In genomic region chr19:6281122-6282020, GRCm38 (mm10) we compare ENCODE assay signal across 17 mouse cellular contexts. TPM values are rescaled to one million over a fixed set of nuclear protein-coding genes. Genes with fewer than 3 reads are reported as not detected.
DNase-seq lines count a peak whose midpoint lies in the region; ATAC-seq and TF ChIP-seq lines count a peak whose summit lies in the region.
"Had no signal": no experiment of that assay in that cellular context is flagged by ENCODE, and none has a peak within 500 bp of the region (broad histone marks: within the 10 kb centered on the region; RNA-seq: fewer than 3 reads in every experiment).

No protein-coding gene starts in this region.

- H3K4me1 ChIP-seq in heart, embryonic 10.5 days = peaks cover 82% of the 10 kb centered on the region
- H3K4me1 ChIP-seq in midbrain, embryonic 12.5 days = peaks cover 26% of the 10 kb centered on the region
- H3K4me1 ChIP-seq in midbrain, embryonic 14.5 days (ENCODE audit: control insufficient read depth, insufficient read depth, low read length) = peaks cover 24% of the 10 kb centered on the region
- peaks cover 28% of the 10 kb centered on the region for H3K4me1 ChIP-seq in intestine, postnatal 0 days (replicated peaks; ENCODE audit: control insufficient read depth, insufficient read depth, low read length)

- no peak for ATAC-seq in midbrain, embryonic 12.5 days (ENCODE audit: low FRiP score, low read depth)
- no peak for ATAC-seq in midbrain, embryonic 14.5 days (ENCODE audit: low FRiP score, low TSS enrichment)
- ATAC-seq in intestine, postnatal 0 days = no peak
- ATAC-seq: midbrain, embryonic 16.5 days; Patski had no signal

- peak overlapping the region; percentile 43; the same call in 1 of the 2 replicates for H3K27ac ChIP-seq in heart, embryonic 10.5 days
- H3K27ac ChIP-seq in midbrain, embryonic 12.5 days (replicated peaks) = no peak overlapping the region
- H3K27ac ChIP-seq in midbrain, embryonic 14.5 days (replicated peaks; ENCODE audit: low read depth, low read length) = no peak overlapping the region
- H3K27ac ChIP-seq in intestine, postnatal 0 days (ENCODE audit: low read depth, low read length) = peak overlapping the region; percentile 88
- H3K27ac ChIP-seq: embryonic facial prominence, embryonic 12.5 days; forebrain, embryonic 10.5 days; hindbrain, embryonic 15.5 days; neural tube, embryonic 12.5 days had no signal

- H3K27me3 ChIP-seq in heart, embryonic 10.5 days (ENCODE audit: insufficient read depth, poor library complexity, severe bottlenecking) = no peaks in the 10 kb centered on the region
- H3K27me3 ChIP-seq in midbrain, embryonic 12.5 days = no peaks in the 10 kb centered on the region
- H3K27me3 ChIP-seq in midbrain, embryonic 14.5 days (ENCODE audit: control insufficient read depth, insufficient read depth, low read length) = no peaks in the 10 kb centered on the region
- no peaks in the 10 kb centered on the region for H3K27me3 ChIP-seq in intestine, postnatal 0 days (replicated peaks; ENCODE audit: control insufficient read depth, insufficient read depth, low read length)
- H3K27me3 ChIP-seq: embryonic facial prominence, embryonic 12.5 days; hindbrain, embryonic 15.5 days; neural tube, embryonic 12.5 days; Patski had no signal

- 77% methylated on average over 14 of the region's 14 CpGs for WGBS in heart, embryonic 10.5 days
- 86% methylated on average over 14 of the region's 14 CpGs for WGBS in midbrain, embryonic 12.5 days
- 90% methylated on average over 14 of the region's 14 CpGs for WGBS in midbrain, embryonic 14.5 days
- 61% methylated on average over 14 of the region's 14 CpGs for WGBS in intestine, postnatal 0 days

- H3K4me3 ChIP-seq in heart, embryonic 10.5 days = no peak overlapping the region
- H3K4me3 ChIP-seq in midbrain, embryonic 12.5 days = no peak overlapping the region
- H3K4me3 ChIP-seq in midbrain, embryonic 14.5 days (replicated peaks; ENCODE audit: low read depth, low read length) = no peak overlapping the region
- H3K4me3 ChIP-seq in intestine, postnatal 0 days (ENCODE audit: low read depth, low read length) = no peak overlapping the region
- H3K4me3 ChIP-seq: embryonic facial prominence, embryonic 12.5 days; forebrain, embryonic 10.5 days; hindbrain, embryonic 15.5 days; neural tube, embryonic 12.5 days had no signal

- no peak for TF ChIP-seq CTCF in intestine, postnatal 0 days (IDR thresholded peaks at IDR 0.05; ENCODE audit: low read depth)

- no peak overlapping the region for H3K4me2 ChIP-seq in midbrain, embryonic 12.5 days (replicated peaks)
- no peak overlapping the region for H3K4me2 ChIP-seq in midbrain, embryonic 14.5 days (ENCODE audit: low read length)
- no peak overlapping the region for H3K4me2 ChIP-seq in intestine, postnatal 0 days (replicated peaks; ENCODE audit: low read depth)
- H3K4me2 ChIP-seq: embryonic facial prominence, embryonic 12.5 days; hindbrain, embryonic 15.5 days; neural tube, embryonic 12.5 days had no signal

- peaks cover 64% of the 10 kb centered on the region for H3K36me3 ChIP-seq in heart, embryonic 10.5 days
- peaks cover 65% of the 10 kb centered on the region for H3K36me3 ChIP-seq in midbrain, embryonic 12.5 days
- peaks cover 69% of the 10 kb centered on the region for H3K36me3 ChIP-seq in midbrain, embryonic 14.5 days (ENCODE audit: control insufficient read depth, insufficient read depth, low read length)
- H3K36me3 ChIP-seq in intestine, postnatal 0 days (ENCODE audit: control insufficient read depth, insufficient read depth) = peaks cover 37% of the 10 kb centered on the region

- H3K9ac ChIP-seq in midbrain, embryonic 12.5 days (replicated peaks) = peak overlapping the region; percentile 11; the same call in 1 of the 2 replicates
- H3K9ac ChIP-seq in midbrain, embryonic 14.5 days (replicated peaks; ENCODE audit: low read length) = no peak overlapping the region
- H3K9ac ChIP-seq in intestine, postnatal 0 days (ENCODE audit: low read depth, low read length) = 0 out of 2 replicates have a peak overlapping the region, but pooled peaks have one; percentile 17
- H3K9ac ChIP-seq: embryonic facial prominence, embryonic 12.5 days; hindbrain, embryonic 15.5 days; neural tube, embryonic 12.5 days had no signal

- DNase-seq in heart, embryonic 10.5 days (ENCODE audit: low spot score) = no peak
- DNase-seq in heart, postnatal 4 days = no peak
- DNase-seq in midbrain, embryonic 14.5 days = no peak
- DNase-seq in yolk sac, embryonic 10.5 days (ENCODE audit: low spot score) = peak; percentile 73
- DNase-seq in gastrocnemius, adult 18-20 months (ENCODE audit: low spot score) = no peak
- no peak for DNase-seq in adrenal gland, postnatal 36 days
- DNase-seq: adrenal gland, adult 2 months; cerebellum, postnatal 36 days; lung, postnatal 4 days had no signal

- no peaks in the 10 kb centered on the region for H3K9me3 ChIP-seq in heart, embryonic 10.5 days
- H3K9me3 ChIP-seq in midbrain, embryonic 12.5 days = no peaks in the 10 kb centered on the region
- H3K9me3 ChIP-seq in midbrain, embryonic 14.5 days (ENCODE audit: control insufficient read depth, low read length) = no peaks in the 10 kb centered on the region
- no peaks in the 10 kb centered on the region for H3K9me3 ChIP-seq in intestine, postnatal 0 days (ENCODE audit: control insufficient read depth)
- H3K9me3 ChIP-seq: embryonic facial prominence, embryonic 12.5 days; forebrain, embryonic 10.5 days; hindbrain, embryonic 15.5 days; neural tube, embryonic 12.5 days had no signal

RNA-seq across cellular contexts. Expression of gene Ehd1, which starts 4.8 kb away (rescaled TPM):
- polyA plus RNA-seq in heart, embryonic 10.5 days (2016; fragmentation: Nextera tagmentation; extraction: Ambion mirVana) = 89.6 and 101 TPM in 2 replicates
- total RNA-seq in heart, postnatal 4 days (2021) = 100 to 1,000 TPM in 1 of 2 experiments, 10 to 100 TPM in 1; 97.8 to 114 TPM
- polyA plus RNA-seq in midbrain, embryonic 12.5 days (2016; fragmentation: Nextera tagmentation; extraction: Ambion mirVana) = 90.8 and 96.9 TPM in 2 replicates
- 75.0 and 80.1 TPM in 2 replicates for polyA plus RNA-seq in midbrain, embryonic 14.5 days (2014; fragmentation: Nextera tagmentation; extraction: Ambion mirVana)
- polyA plus RNA-seq in intestine, postnatal 0 days (2015; fragmentation: Nextera tagmentation; extraction: Ambion mirVana) = 177 and 201 TPM in 2 replicates
- 10 to 100 TPM; 30.2 to 40.3 TPM for total RNA-seq in gastrocnemius, adult 18-20 months (2021)
- 100 to 1,000 TPM; 119 to 188 TPM for total RNA-seq in adrenal gland, postnatal 36 days (2021)

RNA-seq across cellular contexts. Expression of gene Cdc42bpg, which starts 24.9 kb away (rescaled TPM):
- 0.33 and 0.38 TPM in 2 replicates for polyA plus RNA-seq in heart, embryonic 10.5 days (2016; fragmentation: Nextera tagmentation; extraction: Ambion mirVana)
- total RNA-seq in heart, postnatal 4 days (2021) = 1 to 10 TPM; 8.2 to 10.0 TPM
- 0.29 and 0.37 TPM in 2 replicates for polyA plus RNA-seq in midbrain, embryonic 12.5 days (2016; fragmentation: Nextera tagmentation; extraction: Ambion mirVana)
- polyA plus RNA-seq in midbrain, embryonic 14.5 days (2014; fragmentation: Nextera tagmentation; extraction: Ambion mirVana) = 0.43 and 1.3 TPM in 2 replicates
- polyA plus RNA-seq in intestine, postnatal 0 days (2015; fragmentation: Nextera tagmentation; extraction: Ambion mirVana) = 1.8 and 2.3 TPM in 2 replicates
- total RNA-seq in gastrocnemius, adult 18-20 months (2021) = 1 to 10 TPM; 6.4 to 8.8 TPM
- total RNA-seq in adrenal gland, postnatal 36 days (2021) = 10 to 100 TPM; 22.6 to 23.5 TPM

RNA-seq across cellular contexts. Expression of gene Atg2a, which starts 39.9 kb away (rescaled TPM):
- 10.8 and 11.6 TPM in 2 replicates for polyA plus RNA-seq in heart, embryonic 10.5 days (2016; fragmentation: Nextera tagmentation; extraction: Ambion mirVana)
- 10 to 100 TPM; 15.9 to 16.2 TPM for total RNA-seq in heart, postnatal 4 days (2021)
- polyA plus RNA-seq in midbrain, embryonic 12.5 days (2016; fragmentation: Nextera tagmentation; extraction: Ambion mirVana) = 13.6 and 14.2 TPM in 2 replicates
- polyA plus RNA-seq in midbrain, embryonic 14.5 days (2014; fragmentation: Nextera tagmentation; extraction: Ambion mirVana) = 13.7 and 15.4 TPM in 2 replicates
- 3.6 and 4.0 TPM in 2 replicates for polyA plus RNA-seq in intestine, postnatal 0 days (2015; fragmentation: Nextera tagmentation; extraction: Ambion mirVana)
- total RNA-seq in gastrocnemius, adult 18-20 months (2021) = 10 to 100 TPM; 16.7 to 20.0 TPM
- total RNA-seq in adrenal gland, postnatal 36 days (2021) = 10 to 100 TPM; 30.7 to 33.3 TPM

RNA-seq across cellular contexts. Expression of gene Ppp2r5b, which starts 45.7 kb away (rescaled TPM):
- 21.2 and 25.7 TPM in 2 replicates for polyA plus RNA-seq in heart, embryonic 10.5 days (2016; fragmentation: Nextera tagmentation; extraction: Ambion mirVana)
- total RNA-seq in heart, postnatal 4 days (2021) = 10 to 100 TPM; 30.1 to 30.2 TPM
- polyA plus RNA-seq in midbrain, embryonic 12.5 days (2016; fragmentation: Nextera tagmentation; extraction: Ambion mirVana) = 61.3 and 66.1 TPM in 2 replicates
- polyA plus RNA-seq in midbrain, embryonic 14.5 days (2014; fragmentation: Nextera tagmentation; extraction: Ambion mirVana) = 117 and 142 TPM in 2 replicates
- 15.2 and 17.1 TPM in 2 replicates for polyA plus RNA-seq in intestine, postnatal 0 days (2015; fragmentation: Nextera tagmentation; extraction: Ambion mirVana)
- total RNA-seq in gastrocnemius, adult 18-20 months (2021) = 10 to 100 TPM; 34.9 to 38.2 TPM
- total RNA-seq in adrenal gland, postnatal 36 days (2021) = 100 to 1,000 TPM in 1 of 2 experiments, 10 to 100 TPM in 1; 83.5 to 129 TPM

RNA-seq across cellular contexts. Expression of gene Men1, which starts 53.4 kb away (rescaled TPM):
- 67.2 and 80.8 TPM in 2 replicates for polyA plus RNA-seq in heart, embryonic 10.5 days (2016; fragmentation: Nextera tagmentation; extraction: Ambion mirVana)
- 10 to 100 TPM; 16.6 to 18.5 TPM for total RNA-seq in heart, postnatal 4 days (2021)
- polyA plus RNA-seq in midbrain, embryonic 12.5 days (2016; fragmentation: Nextera tagmentation; extraction: Ambion mirVana) = 99.0 and 103 TPM in 2 replicates
- polyA plus RNA-seq in midbrain, embryonic 14.5 days (2014; fragmentation: Nextera tagmentation; extraction: Ambion mirVana) = 54.8 and 55.4 TPM in 2 replicates
- 17.1 and 19.6 TPM in 2 replicates for polyA plus RNA-seq in intestine, postnatal 0 days (2015; fragmentation: Nextera tagmentation; extraction: Ambion mirVana)
- total RNA-seq in gastrocnemius, adult 18-20 months (2021) = 1 to 10 TPM; 6.2 to 6.9 TPM
- 10 to 100 TPM; 48.7 to 56.3 TPM for total RNA-seq in adrenal gland, postnatal 36 days (2021)

Comparison
In these comparisons a context has a peak if more than half of its experiments do, and no peak if none do; other contexts are left out.
1. H3K27ac ChIP-seq: peak in heart, embryonic 10.5 days (single experiment) and intestine, postnatal 0 days (single experiment); none in midbrain, embryonic 12.5 days (single experiment) and midbrain, embryonic 14.5 days (single experiment).